Mouse (Mus musculus) forebrain, postnatal 0 days (tissue): Measurements from ENCODE around the gene Tmcc3. TPM values are rescaled to one million over a fixed set of nuclear protein-coding genes. Genes with fewer than 3 reads are reported as not detected.

ENCODE experiments used
- ATAC-seq: fragments of 200-750 bp; cut with Nextera tagmentation; 2 replicates; pipeline ENCODE4 v1.8.0; 2017; ENCODE audit warnings: mild to moderate bottlenecking, moderate library complexity
- DNase-seq: peaks from one replicate; pipeline ENCODE4 v3.0.0-alpha.2; 2015
- H3K27ac ChIP-seq: fragments of 300-500 bp; sonication (generic); 2 replicates; pipeline ENCODE4 v1.5.1; 2014; ENCODE audit warnings: low read depth, mild to moderate bottlenecking, antibody characterized with exemption, low read length, moderate library complexity, mixed read lengths
- H3K27me3 ChIP-seq: fragments of 300-500 bp; sonication (generic); 2 replicates; pipeline ENCODE4 v1.6.1; 2014; ENCODE audit warnings: mild to moderate bottlenecking, low read length, mixed read lengths; ENCODE audit not compliant: insufficient read depth
- H3K36me3 ChIP-seq: fragments of 300-500 bp; sonication (generic); 2 replicates; pipeline ENCODE4 v1.6.1; 2014; ENCODE audit warnings: mild to moderate bottlenecking, moderate library complexity; ENCODE audit not compliant: insufficient read depth
- H3K4me1 ChIP-seq: fragments of 300-500 bp; sonication (generic); 2 replicates; pipeline ENCODE4 v1.6.1; 2014; ENCODE audit warnings: antibody characterized with exemption; ENCODE audit not compliant: insufficient read depth
- H3K4me2 ChIP-seq: fragments of 300-500 bp; sonication (generic); 2 replicates; pipeline ENCODE4 v1.6.1; 2014; ENCODE audit warnings: low read depth, mild to moderate bottlenecking, moderate library complexity
- H3K4me3 ChIP-seq: fragments of 300-500 bp; sonication (generic); 2 replicates; pipeline ENCODE4 v1.5.1; 2014; ENCODE audit warnings: low read depth, low read length, mixed read lengths
- H3K9ac ChIP-seq: fragments of 300-500 bp; sonication (generic); 2 replicates; pipeline ENCODE4 v1.6.1; 2014; ENCODE audit warnings: mild to moderate bottlenecking
- H3K9me3 ChIP-seq: fragments of 300-500 bp; sonication (generic); 2 replicates; pipeline ENCODE4 v1.6.1; 2016; ENCODE audit warnings: low read length
- CTCF ChIP-seq: sonication (generic); IDR thresholded peaks from 2 replicates; pipeline ENCODE4 v1.5.1; 2016; ENCODE audit warnings: antibody characterized with exemption, control low read depth, low read depth
- whole genome bisulfite sequencing: fragments of 180-500 bp; shearing (Covaris S2); extraction: QIAGEN DNeasy Blood & Tissue Kit; methylation state at CpG from one replicate; pipeline ENCODE4 v1.1.7; 2014; 5-methylcytosine and 5-hydroxymethylcytosine counted together
- polyA plus RNA-seq: library from polyadenylated mRNA; unstranded; fragments of >200 nt; fragmentation: Nextera tagmentation; extraction: Ambion mirVana; gene quantifications from 2 replicates; pipeline ENCODE4 v1.2.1, GENCODE M21; 2015
- total RNA-seq: library from RNA; depleted of rRNA; stranded (reverse); fragments of >200 nt; gene quantifications from 2 replicates; pipeline ENCODE4 v1.2.3, GENCODE M21; 2014

Gene Tmcc3
- total and polyA plus RNA-seq, 2 experiments from 2014 or later, result 7.5 to 10.2 TPM

GRCm38 (mm10) chr10:94305526-94305925 is 6.2 kb upstream of the Tmcc3 start:
- Histone ChIP-seq H3K4me3 (no peak overlapping the region), H3K9ac (no peak overlapping the region), H3K4me1 (no peaks in the 10 kb centered on the region), H3K36me3 (no peaks in the 10 kb centered on the region), H3K9me3 (no peaks in the 10 kb centered on the region), H3K4me2 (no peak overlapping the region), H3K27ac (no peak overlapping the region), H3K27me3 (peaks cover 5% of the 10 kb centered on the region; the same call in 1 of the 2 replicates)
- no peak for TF ChIP-seq CTCF
- ATAC-seq (no peak), DNase-seq (no peak)
- WGBS, result 72% methylated on average over 5 of the region's 5 CpGs

- Histone ChIP-seq H3K4me1 (no peaks in the 10 kb centered on the region), H3K4me3 (no peak overlapping the region), H3K27me3 (peaks cover 5% of the 10 kb centered on the region; the same call in 1 of the 2 replicates), H3K9me3 (no peaks in the 10 kb centered on the region), H3K9ac (no peak overlapping the region), H3K4me2 (no peak overlapping the region), H3K27ac (no peak overlapping the region), H3K36me3 (no peaks in the 10 kb centered on the region)
- ATAC-seq (peak; percentile 59; the same call in 1 of the 2 replicates), DNase-seq (no peak)
- no peak for TF ChIP-seq CTCF
- 59% methylated on average over 7 of the region's 9 CpGs for WGBS
These were observed 1.1 kb upstream of the Tmcc3 start for GRCm38 (mm10) chr10:94310499-94311267.

- DNase-seq (no peak), ATAC-seq (peak; percentile 77)
- no peak overlapping the region for H3K27ac ChIP-seq
- TF ChIP-seq CTCF, result 0 out of 2 replicates have a peak, but pooled peaks have one; percentile 8
- H3K4me1 ChIP-seq, result no peaks in the 10 kb centered on the region
- H3K9me3 ChIP-seq, result no peaks in the 10 kb centered on the region
- peaks cover 5% of the 10 kb centered on the region; the same call in 1 of the 2 replicates for H3K27me3 ChIP-seq
- peak overlapping the region; percentile 31; the same call in 1 of the 2 replicates for H3K9ac ChIP-seq
- H3K36me3 ChIP-seq, result no peaks in the 10 kb centered on the region
- H3K4me3 ChIP-seq, result peak overlapping the region; percentile 36
- peak overlapping the region; percentile 80 for H3K4me2 ChIP-seq
- 3% methylated on average over 42 of the region's 45 CpGs for WGBS
These were observed 412 bp downstream of the Tmcc3 start for GRCm38 (mm10) chr10:94312007-94312715.

- no peaks in the 10 kb centered on the region for H3K36me3 ChIP-seq
- no peak overlapping the region for H3K4me2 ChIP-seq
- no peak overlapping the region for H3K27ac ChIP-seq
- H3K27me3 ChIP-seq, result peaks cover 5% of the 10 kb centered on the region; the same call in 1 of the 2 replicates
- no peaks in the 10 kb centered on the region for H3K4me1 ChIP-seq
- WGBS, result 87% methylated on average over 4 of the region's 4 CpGs
- H3K9me3 ChIP-seq, result no peaks in the 10 kb centered on the region
- no peak for TF ChIP-seq CTCF
- ATAC-seq (no peak), DNase-seq (no peak)
- H3K9ac ChIP-seq, result no peak overlapping the region
- no peak overlapping the region; the same call in 1 of the 2 replicates for H3K4me3 ChIP-seq
These were observed 1.4 kb downstream of the Tmcc3 start for GRCm38 (mm10) chr10:94313146-94313545.

GRCm38 (mm10) chr10:94318574-94318973 is 6.8 kb downstream of the Tmcc3 start:
- Histone ChIP-seq H3K27me3 (no peaks in the 10 kb centered on the region), H3K4me2 (no peak overlapping the region), H3K4me1 (no peaks in the 10 kb centered on the region; the same call in 1 of the 2 replicates), H3K27ac (no peak overlapping the region), H3K36me3 (no peaks in the 10 kb centered on the region), H3K4me3 (no peak overlapping the region), H3K9me3 (no peaks in the 10 kb centered on the region), H3K9ac (no peak overlapping the region)
- TF ChIP-seq CTCF, result no peak
- ATAC-seq (no peak; the same call in 1 of the 2 replicates), DNase-seq (no peak)
- 21% methylated on average over 4 of the region's 4 CpGs for WGBS

- Histone ChIP-seq H3K9ac (no peak overlapping the region), H3K27ac (no peak overlapping the region), H3K36me3 (no peaks in the 10 kb centered on the region), H3K4me1 (no peaks in the 10 kb centered on the region), H3K4me2 (no peak overlapping the region), H3K9me3 (0 out of 2 replicates have a peak, but pooled peaks cover 4% of the 10 kb centered on the region), H3K27me3 (no peaks in the 10 kb centered on the region), H3K4me3 (no peak overlapping the region)
- 21% methylated on average over 5 of the region's 5 CpGs for WGBS
- DNase-seq (peak; percentile 70), ATAC-seq (peak; percentile 91)
- no peak for TF ChIP-seq CTCF
These were observed 18.2 kb downstream of the Tmcc3 start for GRCm38 (mm10) chr10:94329962-94330361.
